Mouse (Mus musculus) liver, embryonic 14.5 days (tissue): ENCODE measurements around the gene Nop2.

Source experiments
- CTCF ChIP-seq: IDR thresholded peaks from 2 replicates; pipeline ENCODE4 v1.5.1; 2016; ENCODE audit warnings: antibody characterized with exemption, low read depth, control low read depth
- EP300 ChIP-seq: IDR thresholded peaks from 2 replicates; pipeline ENCODE4 v1.6.1; 2016; ENCODE audit warnings: antibody characterized with exemption, low read depth

GRCm38 (mm10) chr6:125155262-125155661 lies 23.6 kb downstream of the Nop2 start:
- no peak for TF ChIP-seq CTCF
- TF ChIP-seq EP300, result no peak
